Mouse (Mus musculus) thymus, adult 2 months (tissue): ENCODE results near the gene Gm37240. TPM values are rescaled to one million over a fixed set of nuclear protein-coding genes. Genes with fewer than 3 reads are reported as not detected.

Source experiments
- DNase-seq: peaks from one replicate; pipeline ENCODE4 v3.0.0; 2021
- H3K27ac ChIP-seq: fragments of 200-500 bp; 2 replicates; pipeline ENCODE4 v1.5.1; 2012; ENCODE audit warnings: low read length, control low read depth; ENCODE audit not compliant: control insufficient read depth, insufficient read depth
- H3K27me3 ChIP-seq: fragments of 200-500 bp; 2 replicates; pipeline ENCODE4 v1.6.1; 2012; ENCODE audit warnings: mild to moderate bottlenecking, low read length, moderate library complexity, mixed read lengths; ENCODE audit not compliant: control insufficient read depth, insufficient read depth
- H3K36me3 ChIP-seq: fragments of 200-500 bp; 2 replicates; pipeline ENCODE4 v1.6.1; 2012; ENCODE audit warnings: mild to moderate bottlenecking, low read length, moderate library complexity; ENCODE audit not compliant: control insufficient read depth, insufficient read depth
- H3K4me1 ChIP-seq: fragments of 200-500 bp; replicated peaks from 2 replicates; pipeline ENCODE4 v1.6.1; 2012; ENCODE audit warnings: low read length; ENCODE audit not compliant: control insufficient read depth, insufficient read depth
- H3K4me3 ChIP-seq: fragments of 200-500 bp; 2 replicates; pipeline ENCODE4 v1.5.1; 2012; ENCODE audit warnings: mild to moderate bottlenecking, low read length, control low read depth, moderate library complexity; ENCODE audit not compliant: control insufficient read depth, insufficient read depth
- CTCF ChIP-seq: fragments of 200-500 bp; IDR thresholded peaks from 2 replicates; pipeline ENCODE4 v1.5.1; 2012; ENCODE audit warnings: mild to moderate bottlenecking, control low read depth, low read length, moderate library complexity, borderline replicate concordance; ENCODE audit not compliant: control insufficient read depth, poor library complexity, insufficient read depth; ENCODE audit errors: extremely low read depth
- POLR2A ChIP-seq: fragments of 200-500 bp; IDR thresholded peaks from 2 replicates; pipeline ENCODE4 v1.6.1; 2012; ENCODE audit warnings: mild to moderate bottlenecking, low read length, control low read depth, moderate library complexity; ENCODE audit not compliant: control insufficient read depth, poor library complexity, insufficient read depth; ENCODE audit errors: extremely low read depth
- WGBS: fragments of 180-500 bp; shearing (Covaris S2); methylation state at CpG from one replicate; pipeline ENCODE4 v1.1.7; 2018; 5-methylcytosine and 5-hydroxymethylcytosine counted together
- polyA plus RNA-seq: library from polyadenylated mRNA; depleted of rRNA; stranded (reverse); fragments of >200 nt; gene quantifications from 2 replicates; pipeline ENCODE4 v1.2.3, GENCODE M21; 2012

Gm37240 gene
- polyA plus RNA-seq, 1 experiment: 7.0 TPM

DNA sequence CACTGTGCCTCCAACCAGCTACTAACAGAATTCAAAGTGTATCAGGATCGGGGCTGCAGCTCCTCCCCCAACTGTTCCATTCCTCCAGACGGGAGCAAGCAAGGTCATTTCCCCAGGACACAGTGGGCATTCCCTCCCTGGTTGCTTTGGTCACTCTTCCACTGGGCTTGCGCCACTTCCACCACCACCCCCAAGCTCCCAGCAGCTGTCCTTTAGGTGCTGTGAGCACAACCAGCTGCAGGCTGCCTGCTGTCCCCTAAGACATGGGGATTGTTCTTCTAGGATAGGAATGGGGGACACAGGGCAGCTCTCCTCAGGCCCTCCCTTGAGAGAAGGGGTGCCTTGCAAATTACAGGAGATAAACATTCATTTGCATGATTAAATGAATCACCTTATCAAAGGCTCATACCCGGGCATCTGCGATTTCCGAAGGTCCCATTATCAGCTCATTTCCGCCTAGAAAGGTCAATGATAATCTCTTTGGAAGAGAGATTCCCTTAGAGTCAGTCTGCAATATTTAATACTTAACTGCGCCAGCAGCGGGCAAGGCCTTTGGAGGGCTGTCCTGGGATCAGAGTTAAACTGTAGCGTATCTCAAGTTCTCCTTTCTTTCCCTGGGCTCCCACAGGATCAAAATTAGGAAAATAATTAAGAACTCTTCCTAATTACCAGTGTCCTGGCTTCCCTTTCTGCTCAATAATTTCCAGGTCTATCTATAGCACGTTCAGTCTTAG is 1247.4 kb downstream of the Gm37240 start:
- Histone ChIP-seq H3K36me3 (no peaks in the 10 kb centered on the region), H3K27me3 (no peaks in the 10 kb centered on the region), H3K4me3 (no peak overlapping the region), H3K27ac (no peak overlapping the region), H3K4me1 (no peaks in the 10 kb centered on the region)
- no peak for TF ChIP-seq CTCF
- 92% methylated on average over 11 of the region's 11 CpGs for WGBS
- no peak for DNase-seq

DNA sequence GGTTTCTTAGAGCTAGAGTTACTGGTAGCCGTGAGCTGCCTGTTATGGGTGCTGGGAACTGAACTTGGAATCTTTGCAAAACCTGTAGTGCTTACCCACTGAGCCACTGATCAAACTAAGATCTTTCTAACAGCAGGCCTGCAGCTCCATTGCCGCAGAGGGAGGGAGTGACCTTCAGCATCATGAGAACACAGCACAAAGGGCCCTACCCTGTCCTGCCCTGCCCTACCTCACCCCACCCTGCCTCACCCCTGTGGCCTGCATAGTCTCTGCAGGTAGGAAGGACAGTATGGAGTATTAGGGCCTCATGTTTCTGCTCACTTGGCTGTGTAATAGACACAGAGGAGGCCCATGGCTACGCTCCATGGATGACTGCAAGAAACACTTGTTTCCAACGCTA is 1248.5 kb downstream of the Gm37240 start:
- TF ChIP-seq POLR2A: no peak
- Histone ChIP-seq H3K36me3 (no peaks in the 10 kb centered on the region), H3K4me3 (no peak overlapping the region), H3K4me1 (no peaks in the 10 kb centered on the region), H3K27me3 (no peaks in the 10 kb centered on the region), H3K27ac (no peak overlapping the region)
- no peak for DNase-seq
- 95% methylated on average over 4 of the region's 4 CpGs for WGBS

DNA sequence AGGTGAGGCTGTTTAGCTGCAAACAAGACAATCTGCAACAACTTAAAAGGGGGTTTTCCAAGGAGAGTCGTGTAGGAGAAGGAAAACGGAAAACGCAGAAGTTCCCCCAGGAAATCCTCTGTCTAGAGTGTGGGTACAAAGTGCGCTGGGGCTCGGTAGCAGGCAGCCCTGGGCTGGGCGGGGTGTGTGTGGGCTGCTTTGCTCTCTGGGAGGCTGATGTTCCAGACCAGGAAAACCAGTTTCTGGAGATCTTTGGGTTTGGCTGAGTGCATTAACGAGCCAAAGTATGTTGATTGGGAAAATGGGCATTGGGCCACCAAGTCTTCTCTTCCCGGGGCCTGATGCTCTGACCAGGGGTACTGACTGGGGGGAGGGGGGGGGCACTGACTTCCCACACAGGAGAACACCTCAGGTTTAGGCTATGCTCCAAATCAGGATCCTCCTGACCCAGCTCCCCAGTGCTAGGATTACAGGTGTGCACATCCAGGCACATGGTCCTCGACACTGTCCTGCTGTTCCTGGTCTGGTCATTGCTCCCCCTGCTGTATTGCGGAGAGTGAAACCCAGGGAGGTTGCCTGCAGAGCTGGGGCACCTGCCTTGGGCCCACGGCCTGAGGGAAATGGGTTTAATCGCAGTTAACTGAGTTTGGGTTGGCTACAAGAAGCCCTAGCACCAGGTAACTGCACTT is 1249.3 kb downstream of the Gm37240 start:
- H3K4me3 ChIP-seq: no peak overlapping the region
- 52% methylated on average over 12 of the region's 12 CpGs for WGBS
- H3K4me1 ChIP-seq: no peaks in the 10 kb centered on the region
- DNase-seq: no peak
- TF ChIP-seq POLR2A (no peak), CTCF (no peak)
- no peaks in the 10 kb centered on the region for H3K27me3 ChIP-seq
- H3K27ac ChIP-seq: no peak overlapping the region
- no peaks in the 10 kb centered on the region for H3K36me3 ChIP-seq

DNA sequence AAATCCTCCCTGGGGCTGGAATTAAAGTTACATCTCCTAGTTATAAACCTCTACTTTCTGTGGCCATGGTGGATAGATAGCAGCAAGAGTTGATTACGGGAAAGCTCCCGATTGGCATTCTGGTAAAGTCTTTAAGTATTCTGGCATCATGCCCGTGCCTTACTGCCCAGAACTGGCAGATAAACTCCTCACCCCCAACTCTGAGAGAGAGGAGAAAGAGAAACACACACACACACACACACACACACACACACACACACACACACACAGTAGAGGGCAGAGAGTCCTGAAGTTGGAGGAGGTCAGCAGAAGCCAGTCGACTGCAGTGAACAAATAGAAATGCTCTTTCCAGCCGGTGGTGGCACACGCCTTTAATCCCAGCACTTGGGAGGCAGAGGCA is 1250.2 kb downstream of the Gm37240 start:
- no peaks in the 10 kb centered on the region for H3K4me1 ChIP-seq
- no peak for DNase-seq
- no peaks in the 10 kb centered on the region for H3K36me3 ChIP-seq
- TF ChIP-seq POLR2A (no peak), CTCF (no peak)
- no peak overlapping the region for H3K27ac ChIP-seq
- H3K27me3 ChIP-seq: no peaks in the 10 kb centered on the region
- H3K4me3 ChIP-seq: no peak overlapping the region
- 92% methylated on average over 6 of the region's 6 CpGs for WGBS

DNA sequence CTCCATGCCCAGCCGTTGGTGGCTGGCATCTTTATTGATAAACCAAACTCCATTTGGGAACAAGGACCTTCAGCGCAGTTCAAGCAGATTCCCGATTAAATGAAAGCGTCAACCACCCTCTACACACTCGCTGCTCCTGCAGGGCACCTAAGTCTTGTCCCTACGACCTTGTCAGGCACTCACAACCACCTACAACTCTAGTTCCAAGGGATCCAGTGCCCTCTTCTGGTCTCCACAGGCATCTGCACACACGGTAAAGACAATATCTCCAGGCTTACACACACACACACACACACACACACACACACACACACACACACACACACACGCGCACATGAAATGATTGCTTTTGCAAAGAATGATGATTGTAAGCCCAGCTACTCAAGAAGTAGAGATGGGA is 1255.7 kb downstream of the Gm37240 start:
- 98% methylated on average over 9 of the region's 9 CpGs for WGBS
- TF ChIP-seq POLR2A (no peak), CTCF (no peak)
- Histone ChIP-seq H3K4me1 (no peaks in the 10 kb centered on the region), H3K4me3 (no peak overlapping the region), H3K36me3 (no peaks in the 10 kb centered on the region), H3K27me3 (no peaks in the 10 kb centered on the region), H3K27ac (no peak overlapping the region)
- DNase-seq: no peak

DNA sequence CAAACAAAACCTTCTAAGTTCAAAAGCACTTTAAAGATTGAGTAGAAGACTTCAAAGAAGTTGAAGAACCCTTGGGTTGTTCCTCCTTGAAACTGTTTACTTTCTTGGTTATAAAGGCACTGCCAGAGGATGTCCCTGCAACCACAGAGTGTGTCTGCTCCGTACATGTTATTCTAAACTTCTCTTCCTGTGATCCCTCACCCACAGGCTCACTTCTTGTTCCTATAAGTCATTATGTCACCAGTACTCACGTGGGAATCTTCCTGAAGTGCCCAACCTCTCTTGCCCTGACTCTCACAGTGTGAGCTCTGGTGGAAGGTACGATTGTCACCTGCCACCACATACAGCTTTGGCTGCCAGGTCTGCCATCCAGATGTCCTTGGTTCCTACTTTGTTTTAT is 1265.3 kb downstream of the Gm37240 start:
- WGBS: 8% methylated on average over 3 of the region's 3 CpGs
- no peak for DNase-seq
- TF ChIP-seq CTCF: no peak
- no peak for TF ChIP-seq POLR2A
- H3K27me3 ChIP-seq: no peaks in the 10 kb centered on the region
- H3K36me3 ChIP-seq: no peaks in the 10 kb centered on the region
- H3K4me3 ChIP-seq: no peak overlapping the region
- peaks cover 7% of the 10 kb centered on the region for H3K4me1 ChIP-seq
- no peak overlapping the region for H3K27ac ChIP-seq

DNA sequence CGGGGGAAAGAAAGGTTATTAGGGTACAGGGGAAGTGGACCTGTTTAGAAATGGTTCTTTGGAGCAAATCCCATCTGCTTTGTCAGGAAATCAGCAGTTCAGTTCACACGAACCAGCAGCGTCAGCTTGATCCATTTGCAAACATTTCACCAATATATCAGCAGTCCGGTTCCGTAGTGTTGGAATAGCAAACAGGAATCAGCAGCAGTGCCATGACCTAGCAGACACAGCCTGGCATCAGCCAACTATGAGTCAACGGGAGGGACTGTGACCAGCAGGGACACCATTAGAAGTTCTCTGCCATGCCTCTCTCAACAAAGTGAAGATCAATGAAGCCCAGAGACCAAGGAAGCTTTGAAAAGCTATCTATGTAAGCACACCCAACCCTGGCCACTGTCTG is 1267.6 kb downstream of the Gm37240 start:
- H3K4me3 ChIP-seq: no peak overlapping the region
- H3K27ac ChIP-seq: no peak overlapping the region
- DNase-seq: no peak
- 0 out of 2 replicates have a peak, but pooled peaks cover 4% of the 10 kb centered on the region for H3K4me1 ChIP-seq
- WGBS: 96% methylated on average over 6 of the region's 6 CpGs
- H3K27me3 ChIP-seq: no peaks in the 10 kb centered on the region
- H3K36me3 ChIP-seq: no peaks in the 10 kb centered on the region
- TF ChIP-seq CTCF: no peak
- TF ChIP-seq POLR2A: no peak
